Mouse (Mus musculus) thymus, adult 18-20 months (tissue): ENCODE data around the gene Plac8.

Experiments
- DNase-seq, 2 experiments: peaks; one replicate each; pipeline ENCODE4 v3.0.0; 2022; ENCODE audit warnings: mixed read lengths in 2 of 2

Gene Plac8

GRCm38 (mm10) chr5:100526164-100526563 is 45.9 kb downstream of the Plac8 start:
- peak; percentile 22 to 52 for DNase-seq

- DNase-seq = no peak
Observed at GRCm38 (mm10) chr5:100525620-100526019, 46.4 kb downstream of the Plac8 start.

GRCm38 (mm10) chr5:100524921-100525320 is 47.1 kb downstream of the Plac8 start:
- no peak for DNase-seq

DNA sequence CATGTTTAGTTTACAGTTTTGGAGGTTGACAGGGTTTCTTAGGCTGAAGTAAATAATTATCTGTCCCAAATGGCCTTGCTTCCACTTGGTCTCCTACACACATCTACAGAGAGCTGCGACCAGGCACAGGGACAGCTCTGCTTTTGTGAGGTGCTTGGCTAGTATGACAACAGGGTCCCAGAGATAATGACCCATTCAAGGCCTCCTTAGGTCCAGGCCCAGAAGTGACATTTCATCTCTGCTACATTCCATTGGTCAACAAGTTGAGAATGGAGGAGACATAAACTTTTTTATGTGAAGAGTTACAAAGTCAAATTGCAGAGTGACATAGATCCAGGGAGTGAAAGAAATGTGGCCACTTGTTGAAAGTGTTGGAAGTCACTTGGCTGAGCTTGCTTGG is 48.7 kb downstream of the Plac8 start:
- no peak for DNase-seq

GRCm38 (mm10) chr5:100520223-100520622 is 51.8 kb downstream of the Plac8 start:
- DNase-seq = no peak

DNA sequence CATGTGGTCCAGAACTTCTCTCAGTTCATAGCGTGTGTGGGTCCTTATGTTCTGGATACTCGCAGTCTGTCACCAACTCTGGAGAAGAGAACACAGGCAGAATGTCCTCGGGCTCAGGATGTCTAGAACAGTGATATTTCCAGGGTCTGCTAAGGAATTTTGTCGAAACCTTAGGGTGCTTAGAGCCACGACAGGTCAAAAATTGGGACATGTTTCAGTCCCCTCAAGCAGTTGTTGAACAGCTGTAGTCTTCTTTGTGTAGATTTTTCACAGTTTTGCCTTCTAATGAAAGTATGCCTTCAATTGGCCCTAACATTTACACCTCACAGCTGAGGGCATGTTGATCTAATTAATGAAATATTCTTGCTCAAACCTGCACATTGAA is 53.0 kb downstream of the Plac8 start:
- no peak for DNase-seq

GRCm38 (mm10) chr5:100518049-100519026 is 53.7 kb downstream of the Plac8 start, which contains the start of gene Cops4:
Gene Cops4 (plus strand): TSS chr5:100518309.
- peak; percentile 96 to 98 for DNase-seq

GRCm38 (mm10) chr5:100512576-100512975 is 59.5 kb downstream of the Plac8 start:
- DNase-seq = no peak

GRCm38 (mm10) chr5:100509247-100509646 is 62.8 kb downstream of the Plac8 start:
- DNase-seq = no peak
